Mouse (Mus musculus) neural tube, embryonic 13.5 days (tissue): ENCODE measurements at regions not wholly inside any gene's neighbourhood (a gene's known extent, or its start where the extent isn't known, plus 50 kb on each side); places are given as distances from the start of the nearest gene placed in this dataset.
"Not testable (repeated sequence)": the region's sequence is repeated elsewhere in the genome, so short reads cannot be mapped to it uniquely, and the experiment has no call there.

Source experiments
- ATAC-seq: fragments of 200-750 bp; cut with Nextera tagmentation; 2 replicates; pipeline ENCODE4 v1.8.0; 2017; ENCODE audit warnings: low read depth, mild to moderate bottlenecking, moderate TSS enrichment, moderate library complexity
- H3K27ac ChIP-seq: fragments of 300-500 bp; sonication (generic); replicated peaks from 2 replicates; pipeline ENCODE4 v1.5.1; 2015; ENCODE audit warnings: moderate library complexity, mild to moderate bottlenecking, inconsistent platforms
- H3K27me3 ChIP-seq: fragments of 300-500 bp; sonication (generic); 2 replicates; pipeline ENCODE4 v1.6.1; 2015; ENCODE audit warnings: mild to moderate bottlenecking, inconsistent platforms
- H3K36me3 ChIP-seq: fragments of 300-500 bp; sonication (generic); 2 replicates; pipeline ENCODE4 v1.6.1; 2015; ENCODE audit warnings: mild to moderate bottlenecking, inconsistent platforms
- H3K4me1 ChIP-seq: fragments of 300-500 bp; sonication (generic); replicated peaks from 2 replicates; pipeline ENCODE4 v1.6.1; 2015; ENCODE audit warnings: inconsistent platforms
- H3K4me2 ChIP-seq: fragments of 300-500 bp; sonication (generic); 2 replicates; pipeline ENCODE4 v1.6.1; 2015; ENCODE audit warnings: inconsistent platforms, mild to moderate bottlenecking, moderate library complexity
- H3K4me3 ChIP-seq: fragments of 300-500 bp; sonication (generic); 2 replicates; pipeline ENCODE4 v1.5.1; 2015; ENCODE audit warnings: mild to moderate bottlenecking, inconsistent platforms
- H3K9ac ChIP-seq: fragments of 300-500 bp; sonication (generic); 2 replicates; pipeline ENCODE4 v1.6.1; 2015; ENCODE audit warnings: moderate library complexity, mild to moderate bottlenecking, inconsistent platforms
- H3K9me3 ChIP-seq: fragments of 300-500 bp; sonication (generic); 2 replicates; pipeline ENCODE4 v1.6.1; 2016; ENCODE audit warnings: inconsistent platforms
- WGBS: fragments of 180-500 bp; shearing (Covaris S2); methylation state at CpG from one replicate; pipeline ENCODE4 v1.1.7; 2015; 5-methylcytosine and 5-hydroxymethylcytosine counted together

DNA sequence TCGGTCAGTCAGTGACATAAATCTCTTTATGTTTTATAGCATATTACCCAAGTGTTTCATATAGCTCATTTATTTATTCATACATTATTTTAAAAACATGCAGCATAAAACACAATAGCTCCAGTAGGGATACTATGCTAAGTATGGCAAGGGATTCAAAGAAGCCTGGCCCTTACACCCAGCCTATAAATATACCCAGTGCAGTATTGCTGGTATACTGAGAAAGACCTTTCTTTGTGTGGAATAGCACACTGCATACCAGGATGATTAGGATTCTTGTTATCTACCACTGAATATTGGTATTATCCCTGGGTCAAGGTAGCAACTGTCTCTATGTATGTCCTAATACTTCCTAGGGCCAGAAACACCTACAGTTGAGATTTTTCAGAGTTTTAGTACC is 389.4 kb downstream of the 1190002N15Rik start:
- Histone ChIP-seq H3K27ac (no peak overlapping the region), H3K4me2 (no peak overlapping the region), H3K36me3 (no peaks in the 10 kb centered on the region), H3K9ac (no peak overlapping the region), H3K27me3 (no peaks in the 10 kb centered on the region), H3K4me3 (no peak overlapping the region), H3K4me1 (no peaks in the 10 kb centered on the region), H3K9me3 (no peaks in the 10 kb centered on the region)
- WGBS = 49% methylated on average over 1 of the region's 1 CpGs
- ATAC-seq = peak; percentile 56; the same call in 1 of the 2 replicates

GRCm38 (mm10) chr9:94146787-94147186 is 391.1 kb downstream of the 1190002N15Rik start:
- WGBS = 93% methylated on average over 3 of the region's 3 CpGs
- ATAC-seq = no peak
- H3K9ac ChIP-seq = no peak overlapping the region
- no peaks in the 10 kb centered on the region for H3K9me3 ChIP-seq
- H3K27me3 ChIP-seq = no peaks in the 10 kb centered on the region
- no peaks in the 10 kb centered on the region for H3K36me3 ChIP-seq
- H3K27ac ChIP-seq = no peak overlapping the region
- no peaks in the 10 kb centered on the region for H3K4me1 ChIP-seq
- no peak overlapping the region for H3K4me3 ChIP-seq
- H3K4me2 ChIP-seq = no peak overlapping the region

- no peaks in the 10 kb centered on the region for H3K4me1 ChIP-seq
- H3K4me3 ChIP-seq = no peak overlapping the region
- H3K27me3 ChIP-seq = no peaks in the 10 kb centered on the region
- no peak overlapping the region for H3K9ac ChIP-seq
- no peak overlapping the region for H3K4me2 ChIP-seq
- WGBS = 76% methylated on average over 1 of the region's 1 CpGs
- ATAC-seq = no peak
- no peaks in the 10 kb centered on the region for H3K36me3 ChIP-seq
- no peak overlapping the region for H3K27ac ChIP-seq
- no peaks in the 10 kb centered on the region for H3K9me3 ChIP-seq
Observed at GRCm38 (mm10) chr9:94136444-94136843, 401.4 kb downstream of the 1190002N15Rik start.

GRCm38 (mm10) chr9:94133682-94134081 is 404.2 kb downstream of the 1190002N15Rik start:
- no peaks in the 10 kb centered on the region for H3K9me3 ChIP-seq
- no peak overlapping the region for H3K27ac ChIP-seq
- ATAC-seq = no peak
- H3K36me3 ChIP-seq = no peaks in the 10 kb centered on the region
- H3K4me1 ChIP-seq = no peaks in the 10 kb centered on the region
- 94% methylated on average over 2 of the region's 2 CpGs for WGBS
- H3K4me2 ChIP-seq = no peak overlapping the region
- no peaks in the 10 kb centered on the region for H3K27me3 ChIP-seq
- H3K4me3 ChIP-seq = no peak overlapping the region
- no peak overlapping the region for H3K9ac ChIP-seq

DNA sequence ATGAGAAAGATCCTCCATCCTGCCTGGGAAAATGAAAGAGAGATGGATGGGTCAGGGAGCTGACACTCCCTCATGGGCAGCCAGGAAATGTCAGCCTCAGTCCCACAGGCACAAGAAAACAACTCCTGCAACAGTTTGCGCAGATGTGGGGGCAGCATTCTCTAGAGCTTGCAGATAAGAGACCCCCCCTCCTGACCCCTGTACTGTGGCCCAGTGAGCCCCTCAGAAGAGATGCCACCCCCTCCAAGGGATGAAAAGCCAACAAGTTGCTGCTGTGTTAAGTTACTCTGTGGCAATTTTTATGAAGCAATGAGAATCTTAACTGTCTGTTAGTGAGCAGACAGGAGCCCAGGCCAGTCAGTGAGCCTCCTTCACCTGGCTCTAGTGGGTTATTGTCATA is 406.5 kb downstream of the 1190002N15Rik start:
- Histone ChIP-seq H3K27ac (no peak overlapping the region), H3K9ac (no peak overlapping the region), H3K4me1 (no peaks in the 10 kb centered on the region), H3K36me3 (no peaks in the 10 kb centered on the region), H3K4me2 (no peak overlapping the region), H3K27me3 (no peaks in the 10 kb centered on the region), H3K9me3 (no peaks in the 10 kb centered on the region), H3K4me3 (no peak overlapping the region)
- 90% methylated on average over 1 of the region's 1 CpGs for WGBS
- ATAC-seq = no peak

- no peaks in the 10 kb centered on the region for H3K36me3 ChIP-seq
- no peak for ATAC-seq
- H3K27ac ChIP-seq = no peak overlapping the region
- H3K4me2 ChIP-seq = no peak overlapping the region
- no peaks in the 10 kb centered on the region for H3K4me1 ChIP-seq
- no peaks in the 10 kb centered on the region for H3K9me3 ChIP-seq
- no peak overlapping the region for H3K9ac ChIP-seq
- H3K4me3 ChIP-seq = no peak overlapping the region
- 94% methylated on average over 5 of the region's 5 CpGs for WGBS
- no peaks in the 10 kb centered on the region for H3K27me3 ChIP-seq
Observed at GRCm38 (mm10) chr9:94116961-94117360, 420.9 kb downstream of the 1190002N15Rik start.

GRCm38 (mm10) chr9:94107701-94108100 is 430.2 kb downstream of the 1190002N15Rik start:
- not testable (repeated sequence) for ATAC-seq, H3K27ac ChIP-seq, H3K27me3 ChIP-seq, H3K9ac ChIP-seq, H3K4me1 ChIP-seq, H3K4me2 ChIP-seq, H3K36me3 ChIP-seq, H3K4me3 ChIP-seq, H3K9me3 ChIP-seq
- WGBS = 50% methylated on average over 1 of the region's 1 CpGs

DNA sequence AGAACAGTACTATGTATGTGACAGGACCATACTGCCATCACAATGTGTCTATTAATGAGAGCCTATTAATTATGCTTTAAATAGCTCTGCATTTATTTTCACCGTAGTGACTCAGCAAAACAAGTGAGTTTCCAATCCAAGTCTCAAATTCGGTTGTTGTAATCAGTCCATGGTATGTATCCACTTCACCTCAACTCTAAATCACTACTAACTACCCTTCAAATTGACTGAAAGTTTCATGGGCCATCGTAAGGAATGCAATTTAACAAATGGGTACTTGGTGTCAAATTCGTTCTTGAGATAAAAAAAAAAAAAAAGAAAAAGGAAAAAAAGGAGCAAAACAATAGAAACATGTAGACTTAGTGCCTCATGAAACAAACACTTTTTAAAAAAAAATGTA is 433.2 kb downstream of the 1190002N15Rik start:
- Histone ChIP-seq H3K4me3 (no peak overlapping the region), H3K36me3 (no peaks in the 10 kb centered on the region), H3K9me3 (no peaks in the 10 kb centered on the region), H3K27me3 (no peaks in the 10 kb centered on the region), H3K9ac (no peak overlapping the region), H3K4me1 (0 out of 2 replicates have a peak, but pooled peaks cover 6% of the 10 kb centered on the region), H3K4me2 (no peak overlapping the region), H3K27ac (no peak overlapping the region)
- no peak for ATAC-seq
- 87% methylated on average over 4 of the region's 4 CpGs for WGBS

DNA sequence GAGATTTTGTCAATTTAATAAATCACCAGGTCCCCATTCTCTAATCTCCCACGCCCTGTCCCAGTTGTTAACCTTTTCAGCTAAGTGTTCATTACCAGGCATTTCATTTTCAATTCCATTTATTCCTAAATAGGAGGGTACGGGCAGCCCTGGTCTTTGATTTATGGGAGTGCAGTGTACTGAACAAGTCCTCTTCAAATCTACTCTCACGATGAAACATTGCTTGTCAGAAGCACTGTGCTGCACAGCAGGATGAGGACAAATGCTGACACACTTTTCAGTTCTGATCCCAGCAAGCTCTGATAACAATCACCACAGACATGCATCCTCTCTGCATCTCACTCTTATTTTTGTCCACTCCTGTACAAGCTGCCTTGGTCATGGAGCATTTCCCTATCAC is 435.9 kb downstream of the 1190002N15Rik start:
- 38% methylated on average over 3 of the region's 3 CpGs for WGBS
- Histone ChIP-seq H3K4me2 (no peak overlapping the region), H3K9me3 (no peaks in the 10 kb centered on the region), H3K4me3 (no peak overlapping the region), H3K4me1 (0 out of 2 replicates have a peak, but pooled peaks cover 6% of the 10 kb centered on the region), H3K27me3 (no peaks in the 10 kb centered on the region), H3K36me3 (no peaks in the 10 kb centered on the region), H3K9ac (no peak overlapping the region), H3K27ac (no peak overlapping the region)
- no peak for ATAC-seq

DNA sequence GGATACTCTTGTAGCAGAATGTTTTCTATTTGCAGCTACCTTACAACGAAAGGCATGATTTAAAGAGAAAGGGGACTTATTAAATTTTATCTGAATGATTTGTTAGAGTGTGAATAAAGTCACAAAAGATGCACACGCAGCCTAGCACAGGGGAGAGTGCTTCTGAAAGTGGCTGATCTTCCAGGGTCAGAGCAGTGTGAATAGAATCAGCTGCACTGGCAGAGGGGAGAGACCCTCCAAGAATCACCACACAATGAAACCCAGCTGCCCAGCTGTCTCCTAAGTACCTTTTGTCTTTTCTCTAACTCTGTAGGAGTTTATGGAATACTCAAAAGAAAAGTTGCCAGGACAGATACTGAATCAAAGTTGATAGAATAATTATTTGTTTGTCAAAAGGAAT is 443.1 kb downstream of the 1190002N15Rik start:
- Histone ChIP-seq H3K4me3 (no peak overlapping the region), H3K36me3 (no peaks in the 10 kb centered on the region), H3K4me1 (peaks cover 5% of the 10 kb centered on the region; the same call in 1 of the 2 replicates), H3K27me3 (no peaks in the 10 kb centered on the region), H3K9ac (no peak overlapping the region), H3K9me3 (no peaks in the 10 kb centered on the region), H3K27ac (no peak overlapping the region), H3K4me2 (no peak overlapping the region)
- 41% methylated on average over 2 of the region's 2 CpGs for WGBS
- no peak for ATAC-seq

DNA sequence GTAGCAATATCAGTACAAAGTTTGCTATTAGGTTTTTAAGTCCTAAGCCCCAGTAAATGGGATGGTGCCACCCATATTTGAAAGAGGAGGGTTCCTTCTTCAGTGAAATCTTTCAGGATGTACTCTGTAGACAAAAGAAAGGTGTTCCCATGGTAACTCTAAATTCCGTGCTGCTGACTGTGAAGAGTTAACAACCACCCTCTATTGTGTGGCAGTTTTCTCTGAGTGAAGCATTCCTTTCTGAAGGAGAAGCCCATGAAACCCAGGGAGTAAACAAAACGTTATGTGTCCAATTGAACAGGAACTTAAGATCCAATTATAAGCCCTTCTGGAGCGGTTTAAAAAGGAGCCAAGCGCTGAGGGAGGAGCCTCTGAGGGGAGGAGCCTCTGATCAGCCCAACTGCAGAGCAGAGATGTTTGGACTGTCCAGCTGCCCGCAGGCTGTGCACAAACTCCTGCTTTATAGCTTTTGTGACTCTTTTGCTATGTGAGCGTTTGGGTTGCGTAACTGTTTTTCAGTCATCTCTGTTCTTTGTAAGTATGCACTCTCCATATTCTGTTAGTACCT is 446.1 kb downstream of the 1190002N15Rik start:
- H3K9ac ChIP-seq = no peak overlapping the region
- H3K27ac ChIP-seq = no peak overlapping the region
- peaks cover 5% of the 10 kb centered on the region; the same call in 1 of the 2 replicates for H3K4me1 ChIP-seq
- WGBS = 35% methylated on average over 7 of the region's 7 CpGs
- H3K4me2 ChIP-seq = no peak overlapping the region
- H3K27me3 ChIP-seq = no peaks in the 10 kb centered on the region
- no peak for ATAC-seq
- no peaks in the 10 kb centered on the region for H3K36me3 ChIP-seq
- H3K4me3 ChIP-seq = no peak overlapping the region
- H3K9me3 ChIP-seq = no peaks in the 10 kb centered on the region

DNA sequence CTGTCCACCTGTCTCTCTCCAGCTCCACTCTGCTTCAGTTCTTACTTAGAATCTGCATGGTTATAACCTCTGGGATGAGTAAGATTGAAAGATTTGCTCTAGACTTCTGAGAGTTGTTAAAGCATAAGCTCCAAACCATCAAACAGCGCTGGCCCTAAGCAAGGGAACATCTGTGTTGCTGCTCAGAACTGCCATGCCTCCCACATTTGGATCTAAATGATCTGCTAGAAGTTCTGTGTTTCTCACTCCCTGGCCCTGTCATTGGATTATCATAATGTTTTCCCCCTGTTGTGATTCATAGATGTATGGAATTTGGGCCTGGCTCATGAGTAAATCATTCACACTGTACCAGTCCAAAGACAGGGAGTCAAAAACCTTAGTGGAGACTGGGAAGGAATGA is 448.1 kb downstream of the 1190002N15Rik start:
- Histone ChIP-seq H3K36me3 (no peaks in the 10 kb centered on the region), H3K4me3 (no peak overlapping the region), H3K4me1 (peaks cover 5% of the 10 kb centered on the region; the same call in 1 of the 2 replicates), H3K27me3 (no peaks in the 10 kb centered on the region), H3K4me2 (no peak overlapping the region), H3K9me3 (no peaks in the 10 kb centered on the region), H3K9ac (no peak overlapping the region), H3K27ac (no peak overlapping the region)
- ATAC-seq = no peak
- WGBS = 90% methylated on average over 1 of the region's 1 CpGs

DNA sequence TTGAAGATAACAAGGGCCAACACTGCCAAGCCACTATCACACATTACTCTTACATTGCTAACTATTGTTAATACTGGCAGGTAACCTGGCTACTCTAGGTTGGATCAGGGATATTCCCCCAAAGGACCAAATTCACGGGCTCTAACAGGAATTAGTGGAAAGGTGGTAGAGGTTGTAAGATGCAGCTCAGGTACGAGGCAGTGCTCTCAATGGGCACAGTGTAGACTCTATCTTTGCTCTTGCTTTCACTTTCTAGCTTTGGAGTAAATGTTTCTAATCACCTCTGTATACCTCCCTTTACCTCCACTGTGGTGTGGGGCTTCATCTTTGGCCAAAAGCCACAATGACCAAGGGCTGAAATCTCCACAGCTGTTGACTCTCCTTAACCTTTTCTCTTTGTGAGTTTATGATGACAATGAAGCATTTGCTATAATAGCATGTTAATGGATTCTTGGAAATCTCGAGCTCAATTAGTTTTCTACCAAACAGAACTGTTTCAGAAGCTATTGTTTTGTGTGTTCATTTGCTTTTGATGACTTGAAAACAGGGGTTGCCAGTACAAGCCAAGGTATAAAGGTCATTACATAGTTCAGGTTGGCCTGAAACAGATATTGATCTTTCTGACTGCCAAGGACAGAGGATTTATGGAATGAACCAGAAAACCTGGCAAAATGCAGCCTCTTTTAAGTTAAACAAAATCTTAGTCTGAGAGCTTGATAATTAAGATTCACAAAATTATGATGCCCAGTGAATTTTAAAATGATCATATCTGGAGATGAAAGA is 454.1 kb downstream of the 1190002N15Rik start:
- ATAC-seq = no peak
- H3K27ac ChIP-seq = no peak overlapping the region
- H3K4me1 ChIP-seq = no peaks in the 10 kb centered on the region
- WGBS = 82% methylated on average over 3 of the region's 3 CpGs
- H3K4me3 ChIP-seq = no peak overlapping the region
- H3K9me3 ChIP-seq = no peaks in the 10 kb centered on the region
- no peak overlapping the region for H3K4me2 ChIP-seq
- H3K27me3 ChIP-seq = no peaks in the 10 kb centered on the region
- no peaks in the 10 kb centered on the region for H3K36me3 ChIP-seq
- no peak overlapping the region for H3K9ac ChIP-seq
